Mouse (Mus musculus) kidney, adult 2 months (tissue): ENCODE results near the gene Stk4. TPM values are rescaled to one million over a fixed set of nuclear protein-coding genes. Genes with fewer than 3 reads are reported as not detected.
"Not testable (repeated sequence)": the region's sequence is repeated elsewhere in the genome, so short reads cannot be mapped to it uniquely, and the experiment has no call there.

Experiments
- DNase-seq: peaks from one replicate; pipeline ENCODE4 v3.0.0; 2021
- H3K27ac ChIP-seq: fragments of 200-500 bp; 2 replicates; pipeline ENCODE4 v1.5.1; 2012; ENCODE audit warnings: low read depth, low read length, control low read depth, inconsistent platforms; ENCODE audit not compliant: insufficient read depth
- H3K27me3 ChIP-seq: fragments of 200-500 bp; replicated peaks from 2 replicates; pipeline ENCODE4 v1.6.1; 2012; ENCODE audit warnings: mild to moderate bottlenecking, moderate library complexity, low read length, inconsistent platforms; ENCODE audit not compliant: control insufficient read depth, insufficient read depth
- H3K36me3 ChIP-seq: fragments of 200-500 bp; 2 replicates; pipeline ENCODE4 v1.6.1; 2012; ENCODE audit warnings: mild to moderate bottlenecking, moderate library complexity, low read length, inconsistent platforms; ENCODE audit not compliant: control insufficient read depth, insufficient read depth
- H3K4me1 ChIP-seq: fragments of 200-500 bp; 2 replicates; pipeline ENCODE4 v1.6.1; 2011; ENCODE audit warnings: low read length; ENCODE audit not compliant: control insufficient read depth, insufficient read depth
- H3K4me3 ChIP-seq: fragments of 200-500 bp; 2 replicates; pipeline ENCODE4 v1.5.1; 2011; ENCODE audit warnings: mild to moderate bottlenecking, low read depth, low read length, control low read depth; ENCODE audit not compliant: insufficient read depth
- CTCF ChIP-seq: fragments of 200-500 bp; conservative IDR thresholded peaks from 2 replicates; pipeline ENCODE4 v1.5.1; 2011; ENCODE audit warnings: low read depth, mild to moderate bottlenecking, control low read depth, low read length, moderate library complexity, mixed read lengths; ENCODE audit not compliant: insufficient read depth, insufficient read length
- POLR2A ChIP-seq: fragments of 200-500 bp; IDR thresholded peaks from one replicate; pipeline ENCODE4 v1.6.1; 2011; ENCODE audit warnings: low read depth, low read length, control low read depth
- WGBS: fragments of 180-500 bp; shearing (Covaris S2); methylation state at CpG from one replicate; pipeline ENCODE4 v1.1.7; 2018; 5-methylcytosine and 5-hydroxymethylcytosine counted together
- polyA plus RNA-seq: library from polyadenylated mRNA; depleted of rRNA; stranded (reverse); fragments of >200 nt; gene quantifications from 2 replicates; pipeline ENCODE4 v1.2.3, GENCODE M21; 2012

Stk4 gene
- polyA plus RNA-seq, 1 experiment: 13.0 TPM

GRCm38 (mm10) chr2:164040949-164041348 lies 29.2 kb upstream of the Stk4 start:
- Histone ChIP-seq H3K27ac (no peak overlapping the region), H3K4me1 (no peaks in the 10 kb centered on the region), H3K36me3 (no peaks in the 10 kb centered on the region), H3K4me3 (no peak overlapping the region), H3K27me3 (no peaks in the 10 kb centered on the region)
- TF ChIP-seq POLR2A: no peak
- TF ChIP-seq CTCF: no peak
- no peak for DNase-seq
- 83% methylated on average over 6 of the region's 6 CpGs for WGBS

GRCm38 (mm10) chr2:164041523-164041922 lies 28.6 kb upstream of the Stk4 start:
- Histone ChIP-seq H3K36me3 (no peaks in the 10 kb centered on the region), H3K27me3 (no peaks in the 10 kb centered on the region), H3K4me3 (no peak overlapping the region), H3K27ac (no peak overlapping the region), H3K4me1 (no peaks in the 10 kb centered on the region)
- TF ChIP-seq CTCF (no peak), POLR2A (no peak)
- no peak for DNase-seq
- WGBS: 97% methylated on average over 2 of the region's 2 CpGs

- 3% methylated on average over 16 of the region's 16 CpGs for WGBS
- Histone ChIP-seq H3K4me1 (peaks cover 2% of the 10 kb centered on the region; the same call in 1 of the 2 replicates), H3K27ac (no peak overlapping the region), H3K36me3 (no peaks in the 10 kb centered on the region), H3K27me3 (no peaks in the 10 kb centered on the region), H3K4me3 (peak overlapping the region; percentile 67)
- TF ChIP-seq POLR2A: no peak
- no peak for TF ChIP-seq CTCF
- DNase-seq: peak; percentile 51
These were observed 22.9 kb upstream of the Stk4 start for GRCm38 (mm10) chr2:164047197-164047690.

- no peaks in the 10 kb centered on the region for H3K27me3 ChIP-seq
- H3K4me1 ChIP-seq: peaks cover 2% of the 10 kb centered on the region; the same call in 1 of the 2 replicates
- 76% methylated on average over 8 of the region's 8 CpGs for WGBS
- H3K27ac ChIP-seq: no peak overlapping the region
- DNase-seq: peak; percentile 53
- no peak for TF ChIP-seq CTCF
- TF ChIP-seq POLR2A: no peak
- no peaks in the 10 kb centered on the region; the same call in 1 of the 2 replicates for H3K36me3 ChIP-seq
- H3K4me3 ChIP-seq: no peak overlapping the region
These were observed 16.4 kb upstream of the Stk4 start for GRCm38 (mm10) chr2:164053767-164054166.

GRCm38 (mm10) chr2:164054671-164055070 lies 15.5 kb upstream of the Stk4 start:
- Histone ChIP-seq H3K27ac (no peak overlapping the region), H3K4me1 (peaks cover 2% of the 10 kb centered on the region; the same call in 1 of the 2 replicates), H3K36me3 (peaks cover 2% of the 10 kb centered on the region), H3K27me3 (no peaks in the 10 kb centered on the region), H3K4me3 (no peak overlapping the region)
- TF ChIP-seq CTCF (no peak), POLR2A (no peak)
- 81% methylated on average over 8 of the region's 8 CpGs for WGBS
- no peak for DNase-seq

GRCm38 (mm10) chr2:164059634-164060235 lies 10.4 kb upstream of the Stk4 start:
- Histone ChIP-seq H3K27ac (no peak overlapping the region), H3K36me3 (peaks cover 2% of the 10 kb centered on the region), H3K4me3 (no peak overlapping the region), H3K27me3 (no peaks in the 10 kb centered on the region), H3K4me1 (no peaks in the 10 kb centered on the region; the same call in 1 of the 2 replicates)
- peak; percentile 53 for DNase-seq
- 46% methylated on average over 8 of the region's 8 CpGs for WGBS
- TF ChIP-seq CTCF (no peak), POLR2A (no peak)

GRCm38 (mm10) chr2:164070765-164071436 lies 779 bp downstream of the Stk4 start, which contains the start of gene Tomm34:
Tomm34 (minus strand) TSS chr2:164071169.
- Histone ChIP-seq H3K4me3 (peak within 1 kb of the TSS; percentile 86), H3K27ac (peak within 1 kb of the TSS; percentile 49; the same call in 1 of the 2 replicates), H3K27me3 (no peaks in the 10 kb centered on the region), H3K4me1 (no peaks in the 10 kb centered on the region; the same call in 1 of the 2 replicates), H3K36me3 (no peaks in the 10 kb centered on the region)
- DNase-seq: peak; percentile 98
- TF ChIP-seq CTCF: no peak
- TF ChIP-seq POLR2A: peak; percentile 97
- WGBS: under 1% methylated on average over 55 of the region's 55 CpGs

GRCm38 (mm10) chr2:164071437-164071820 lies 1.3 kb downstream of the Stk4 start:
- DNase-seq, H3K4me3 ChIP-seq, H3K27me3 ChIP-seq, H3K36me3 ChIP-seq, H3K4me1 ChIP-seq: not testable (repeated sequence)
- 77% methylated on average over 11 of the region's 11 CpGs for WGBS
- H3K27ac ChIP-seq: peak overlapping the region; percentile 17; the same call in 1 of the 2 replicates
